Mouse (Mus musculus) lung, adult 2 months (tissue): ENCODE measurements around the gene Nat9. TPM values are rescaled to one million over a fixed set of nuclear protein-coding genes. Genes with fewer than 3 reads are reported as not detected.
A peak's percentile ranks its signal among the peaks of the same experiment; 100 is the strongest.

ENCODE experiments used
- DNase-seq: peaks from one replicate; pipeline ENCODE4 v3.0.0; 2022
- H3K4me1 ChIP-seq: fragments of 200-500 bp; 2 replicates; pipeline ENCODE4 v1.6.1; 2011; ENCODE audit warnings: low read length; ENCODE audit not compliant: control insufficient read depth, insufficient read depth
- H3K4me3 ChIP-seq: fragments of 200-500 bp; replicated peaks from 2 replicates; pipeline ENCODE3; 2011; ENCODE audit warnings: low read depth, mild to moderate bottlenecking, control low read depth, low read length; ENCODE audit errors: extremely low read depth
- CTCF ChIP-seq: fragments of 200-500 bp; IDR thresholded peaks from 2 replicates; pipeline ENCODE4 v1.5.1; 2011; ENCODE audit warnings: mild to moderate bottlenecking, low read length, control low read depth; ENCODE audit not compliant: insufficient read depth
- POLR2A ChIP-seq: fragments of 200-500 bp; IDR thresholded peaks from 2 replicates; pipeline ENCODE4 v1.6.1; 2011; ENCODE audit warnings: low read depth, mild to moderate bottlenecking, control low read depth, low read length, borderline replicate concordance; ENCODE audit errors: extremely low read depth
- WGBS: fragments of 180-500 bp; shearing (Covaris S2); methylation state at CpG from one replicate; pipeline ENCODE4 v1.1.7; 2018; 5-methylcytosine and 5-hydroxymethylcytosine counted together
- polyA plus RNA-seq: library from polyadenylated mRNA; depleted of rRNA; stranded (reverse); fragments of >200 nt; gene quantifications from 2 replicates; pipeline ENCODE4 v1.2.3, GENCODE M21; 2012

The Nat9 gene
- polyA plus RNA-seq, 1 experiment, result 26.4 TPM

DNA sequence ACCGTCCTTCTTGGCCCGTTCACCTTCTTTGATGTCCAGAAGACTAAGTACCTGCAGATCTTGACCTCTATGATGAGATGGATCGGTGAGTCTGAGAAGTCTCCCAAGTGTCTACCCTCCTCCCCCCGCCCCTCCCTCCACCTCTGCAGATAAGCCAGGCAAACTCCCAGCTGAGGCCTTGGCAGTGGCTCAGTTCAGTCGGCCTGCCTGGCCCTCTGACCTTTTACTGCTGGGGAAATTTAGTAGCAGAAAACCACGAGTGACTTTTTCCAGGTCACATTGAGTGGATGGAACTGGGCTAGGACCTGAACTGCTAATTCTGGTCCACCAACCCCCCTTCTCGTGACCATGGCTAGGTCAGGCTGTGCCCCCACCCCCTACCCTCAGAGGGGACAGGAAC lies 40.8 kb upstream of the Nat9 start:
- WGBS, result 66% methylated on average over 7 of the region's 7 CpGs

DNA sequence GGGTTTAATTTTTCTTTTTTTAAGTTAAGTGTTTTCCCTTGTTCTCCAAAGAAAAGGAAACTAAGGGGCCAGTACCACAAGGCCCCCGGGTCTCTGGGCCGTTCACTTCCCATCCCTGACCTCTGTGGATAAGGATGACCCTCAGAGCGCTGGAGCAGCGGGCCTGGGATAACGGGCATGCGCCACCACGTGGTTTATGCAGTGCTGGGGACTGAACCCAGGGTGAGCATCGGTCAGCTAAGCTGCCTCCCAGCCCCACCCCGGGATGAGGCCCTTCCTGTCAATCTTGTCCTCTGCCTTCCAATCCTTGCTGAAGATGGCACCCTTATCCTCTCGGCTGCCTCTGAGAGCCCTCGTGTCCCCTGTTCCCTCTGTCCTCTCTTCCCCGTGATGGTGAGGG lies 40.0 kb upstream of the Nat9 start:
- Histone ChIP-seq H3K4me3 (no peak overlapping the region), H3K4me1 (peaks cover 18% of the 10 kb centered on the region)
- DNase-seq, result no peak
- 76% methylated on average over 12 of the region's 12 CpGs for WGBS
- TF ChIP-seq CTCF, result no peak
- no peak for TF ChIP-seq POLR2A

More for the DNA sequence above, 40.8 kb upstream of the Nat9 start:
- Histone ChIP-seq H3K4me1 (peaks cover 12% of the 10 kb centered on the region), H3K4me3 (no peak overlapping the region)
- TF ChIP-seq POLR2A (no peak), CTCF (no peak)
- DNase-seq, result no peak

- no peak overlapping the region for H3K4me3 ChIP-seq
- H3K4me1 ChIP-seq, result peaks cover 20% of the 10 kb centered on the region
- WGBS, result 54% methylated on average over 14 of the region's 14 CpGs
- no peak for TF ChIP-seq CTCF
- TF ChIP-seq POLR2A, result no peak
- no peak for DNase-seq
Observed at GRCm38 (mm10) chr11:115226811-115227491, 39.3 kb upstream of the Nat9 start.

DNA sequence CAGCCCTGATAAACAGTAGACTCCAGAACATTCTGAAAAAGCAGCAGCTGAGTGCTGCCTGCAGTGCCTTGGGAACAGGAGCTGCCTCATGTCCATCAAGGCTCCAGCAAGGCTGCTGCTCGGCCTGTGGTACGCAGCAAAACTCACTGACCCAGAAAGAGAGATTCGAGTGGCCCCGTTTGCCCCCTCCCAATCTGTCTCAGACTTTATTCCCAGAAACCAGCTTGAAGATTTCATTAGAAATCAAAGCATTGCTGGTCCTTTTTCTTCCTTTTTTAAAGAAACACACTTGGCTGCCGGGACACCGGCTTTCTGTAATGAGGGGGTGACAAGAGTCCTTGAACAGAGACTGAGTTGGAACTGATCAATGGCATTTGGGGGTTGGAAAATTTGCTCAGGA lies 37.6 kb upstream of the Nat9 start:
- 83% methylated on average over 6 of the region's 6 CpGs for WGBS
- TF ChIP-seq CTCF (no peak), POLR2A (no peak)
- H3K4me3 ChIP-seq, result no peak overlapping the region
- peaks cover 20% of the 10 kb centered on the region for H3K4me1 ChIP-seq
- DNase-seq, result no peak

- DNase-seq, result peak; percentile 33
- H3K4me3 ChIP-seq, result no peak overlapping the region
- TF ChIP-seq CTCF (peak; percentile 32), POLR2A (no peak)
- 54% methylated on average over 8 of the region's 8 CpGs for WGBS
- peaks cover 21% of the 10 kb centered on the region for H3K4me1 ChIP-seq
Observed at GRCm38 (mm10) chr11:115224889-115225288, 37.2 kb upstream of the Nat9 start.

GRCm38 (mm10) chr11:115223877-115224276 lies 36.2 kb upstream of the Nat9 start:
- TF ChIP-seq POLR2A (no peak), CTCF (no peak)
- Histone ChIP-seq H3K4me1 (peaks cover 30% of the 10 kb centered on the region), H3K4me3 (no peak overlapping the region)
- WGBS, result 52% methylated on average over 6 of the region's 6 CpGs
- DNase-seq, result no peak

DNA sequence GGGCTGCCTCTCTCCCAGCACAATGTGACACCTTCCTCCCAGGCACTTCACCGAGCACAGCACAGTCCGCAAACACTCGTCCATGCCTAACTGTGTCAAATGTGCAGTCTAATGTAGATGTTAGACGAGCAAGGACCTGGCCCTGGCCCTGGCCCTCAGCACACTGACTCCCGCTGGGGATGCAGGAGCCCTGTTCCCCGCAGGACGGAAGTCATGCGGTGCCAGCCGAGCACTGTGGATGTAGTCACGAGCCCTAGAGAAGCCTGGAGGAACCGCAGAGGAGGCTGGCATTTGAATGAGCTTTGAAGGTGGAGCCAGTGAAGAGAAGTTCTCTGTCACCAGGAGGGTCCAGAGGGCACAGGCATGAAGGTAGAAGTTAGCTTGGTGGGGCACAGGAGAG lies 35.8 kb upstream of the Nat9 start:
- 52% methylated on average over 11 of the region's 11 CpGs for WGBS
- H3K4me1 ChIP-seq, result peaks cover 33% of the 10 kb centered on the region
- no peak for DNase-seq
- TF ChIP-seq POLR2A, result no peak
- TF ChIP-seq CTCF, result no peak
- no peak overlapping the region for H3K4me3 ChIP-seq

DNA sequence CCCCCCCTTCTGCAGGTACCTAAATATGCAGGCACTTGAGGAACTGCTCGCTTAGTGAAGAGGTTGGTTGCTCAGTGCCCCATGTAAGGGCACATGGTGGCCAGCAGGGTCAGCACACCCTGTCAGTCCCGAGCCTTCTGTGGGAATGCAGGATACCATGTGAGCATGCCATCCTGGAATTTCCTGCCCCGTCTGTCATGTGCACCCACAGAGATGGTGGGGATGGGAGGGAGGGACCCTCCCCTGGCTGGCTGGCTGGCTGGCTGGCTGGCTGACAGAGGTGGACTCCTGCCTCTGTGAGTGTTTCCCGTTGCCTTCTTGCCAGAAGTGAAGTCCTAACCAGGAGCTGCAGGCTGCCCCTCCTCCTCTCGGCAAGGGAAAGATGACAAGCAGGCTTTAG lies 34.9 kb upstream of the Nat9 start:
- peaks cover 34% of the 10 kb centered on the region for H3K4me1 ChIP-seq
- DNase-seq, result peak; percentile 39
- WGBS, result 19% methylated on average over 5 of the region's 5 CpGs

GRCm38 (mm10) chr11:115222077-115222476 lies 34.4 kb upstream of the Nat9 start:
- Histone ChIP-seq H3K4me3 (no peak overlapping the region), H3K4me1 (peaks cover 34% of the 10 kb centered on the region)
- TF ChIP-seq POLR2A (no peak), CTCF (no peak)
- 45% methylated on average over 12 of the region's 12 CpGs for WGBS
- peak; percentile 17 for DNase-seq

More for the DNA sequence above, 34.9 kb upstream of the Nat9 start:
- H3K4me3 ChIP-seq, result no peak overlapping the region
- no peak for TF ChIP-seq CTCF
- TF ChIP-seq POLR2A, result no peak

- peak; percentile 15 for DNase-seq
Observed at GRCm38 (mm10) chr11:115219685-115220084, 32.0 kb upstream of the Nat9 start.

GRCm38 (mm10) chr11:115219263-115219662 lies 31.6 kb upstream of the Nat9 start:
- 24% methylated on average over 9 of the region's 9 CpGs for WGBS
- peak; percentile 59 for DNase-seq
- TF ChIP-seq POLR2A (peak; percentile 35; the same call in 1 of the 2 replicates), CTCF (no peak)
- Histone ChIP-seq H3K4me3 (no peak overlapping the region), H3K4me1 (peaks cover 31% of the 10 kb centered on the region)

More at GRCm38 (mm10) chr11:115219685-115220084, 32.0 kb upstream of the Nat9 start:
- 48% methylated on average over 10 of the region's 10 CpGs for WGBS
- H3K4me3 ChIP-seq, result no peak overlapping the region
- TF ChIP-seq CTCF (no peak), POLR2A (no peak)
- peaks cover 32% of the 10 kb centered on the region for H3K4me1 ChIP-seq
